Mouse (Mus musculus) brain, embryonic 14.5 days (tissue): Measurements from ENCODE around the gene Arl4d.

ENCODE experiments used
- CTCF ChIP-seq: fragments of 200-500 bp; IDR thresholded peaks from 2 replicates; pipeline ENCODE4 v1.5.1; 2012; ENCODE audit warnings: inconsistent platforms, mild to moderate bottlenecking, moderate library complexity, borderline replicate concordance; ENCODE audit not compliant: insufficient read depth, insufficient read length; ENCODE audit errors: extremely low read depth
- POLR2A ChIP-seq: fragments of 200-500 bp; IDR thresholded peaks from 2 replicates; pipeline ENCODE4 v1.6.1; 2012; ENCODE audit warnings: mild to moderate bottlenecking, inconsistent platforms, borderline replicate concordance; ENCODE audit not compliant: poor library complexity, insufficient read depth, insufficient read length, severe bottlenecking; ENCODE audit errors: extremely low read depth

- no peak for TF ChIP-seq POLR2A
- no peak for TF ChIP-seq CTCF
These were observed 9.0 kb upstream of the Arl4d start for GRCm38 (mm10) chr11:101656356-101656755.
